Mouse (Mus musculus): ENCODE results near the gene Vmn1r235.
A peak's percentile ranks its signal among the peaks of the same experiment; 100 is the strongest.
"Not testable (repeated sequence)": the region's sequence is repeated elsewhere in the genome, so short reads cannot be mapped to it uniquely, and the experiment has no call there.

Vmn1r235 gene

GRCm38 (mm10) chr17:21256111-21256510 is at the start of gene Vmn1r235:
Gene Vmn1r235, plus strand, starts transcription at chr17:21256411.
- DNase-seq (ENCODE audit: low spot score): no peak

GRCm38 (mm10) chr17:21211081-21211480 is 45.1 kb upstream of the Vmn1r235 start:
- not testable (repeated sequence) for DNase-seq (ENCODE audit: low spot score)

GRCm38 (mm10) chr17:21225787-21226186 is 30.4 kb upstream of the Vmn1r235 start, which contains the start of gene Vmn1r234:
Gene Vmn1r234, plus strand, starts transcription at chr17:21226087.
- DNase-seq (ENCODE audit: low spot score): no peak

GRCm38 (mm10) chr17:21231654-21232053 is 24.6 kb upstream of the Vmn1r235 start:
- peak; percentile 12 for DNase-seq (ENCODE audit: low spot score)

- peak; percentile 64 for DNase-seq (ENCODE audit: low spot score)
Observed at GRCm38 (mm10) chr17:21272103-21272502, 15.9 kb downstream of the Vmn1r235 start.

- no peak for DNase-seq (ENCODE audit: low spot score)
Observed at GRCm38 (mm10) chr17:21282642-21283041, 26.4 kb downstream of the Vmn1r235 start, which contains the start of gene Vmn1r236. Gene Vmn1r236, plus strand, starts transcription at chr17:21282942.

GRCm38 (mm10) chr17:21284395-21284794 is 28.2 kb downstream of the Vmn1r235 start:
- DNase-seq (ENCODE audit: low spot score): no peak

- DNase-seq (ENCODE audit: low spot score): no peak
Observed at GRCm38 (mm10) chr17:21289695-21290094, 33.5 kb downstream of the Vmn1r235 start.

GRCm38 (mm10) chr17:21311565-21311964 is 55.4 kb downstream of the Vmn1r235 start, which contains the start of gene Vmn1r237:
Gene Vmn1r237, plus strand, starts transcription at chr17:21311865.
- no peak for DNase-seq (ENCODE audit: low spot score)

All from lung, postnatal 25 days (tissue).